Mouse (Mus musculus): ENCODE results near the gene Rbfox1. TPM values are rescaled to one million over a fixed set of nuclear protein-coding genes. Genes with fewer than 3 reads are reported as not detected.

Gene Rbfox1
- total and polyA plus RNA-seq, 3 experiments, result not detected

- DNase-seq (ENCODE audit: low read depth, low spot score), result no peak
- Histone ChIP-seq H3K9ac (ENCODE audit: control insufficient read depth, low read depth, low read length, poor library complexity, severe bottlenecking) (no peak overlapping the region), H3K4me3 (ENCODE audit: control insufficient read depth in 1 of 2, insufficient read depth in 1 of 2, low read depth in 2 of 2, low read length in 2 of 2) (no peak overlapping the region), H3K4me1 (ENCODE audit: control insufficient read depth in 1 of 2, insufficient read depth in 2 of 2, low read length in 2 of 2) (no peaks in the 10 kb centered on the region), H3K27me3 (ENCODE audit: control insufficient read depth in 1 of 2, insufficient read depth in 2 of 2, low read length in 2 of 2) (no peaks in the 10 kb centered on the region), H3K79me2 (ENCODE audit: control insufficient read depth, insufficient read depth, low read length, poor library complexity) (no peaks in the 10 kb centered on the region), H3K36me3 (ENCODE audit: control insufficient read depth in 1 of 2, insufficient read depth in 2 of 2, low read length in 2 of 2) (no peaks in the 10 kb centered on the region), H3K9me3 (replicated peaks; ENCODE audit: insufficient read depth, low read length) (no peaks in the 10 kb centered on the region), H3K27ac (ENCODE audit: control insufficient read depth, low read depth, low read length) (no peak overlapping the region)
- no peak for TF ChIP-seq MYB (IDR thresholded peaks at IDR 0.05; ENCODE audit: low read depth, low read length)
- no peak for TF ChIP-seq JUND (IDR thresholded peaks at IDR 0.05; ENCODE audit: low read depth, low read length)
- no peak for TF ChIP-seq MAZ (IDR thresholded peaks at IDR 0.05; ENCODE audit: low read depth, low read length)
- no peak for TF ChIP-seq ELF1 (IDR thresholded peaks at IDR 0.05; ENCODE audit: low read depth, low read length)
- no peak for TF ChIP-seq MXI1 (IDR thresholded peaks at IDR 0.05; ENCODE audit: low read depth, low read length)
- TF ChIP-seq NRF1 (IDR thresholded peaks at IDR 0.05; ENCODE audit: insufficient read depth, low read depth, low read length, poor library complexity, severe bottlenecking), result no peak
- no peak for TF ChIP-seq GATA1 (IDR thresholded peaks at IDR 0.05; ENCODE audit: low read depth, low read length)
- TF ChIP-seq MAX (IDR thresholded peaks at IDR 0.05; ENCODE audit: low read length), result no peak
- no peak for TF ChIP-seq ZKSCAN1 (IDR thresholded peaks at IDR 0.05; ENCODE audit: low read depth, low read length)
- TF ChIP-seq RAD21 (IDR thresholded peaks at IDR 0.05; ENCODE audit: low read depth, low read length), result no peak
- no peak for TF ChIP-seq TBP (IDR thresholded peaks at IDR 0.05; ENCODE audit: low read depth, low read length)
- TF ChIP-seq RCOR1 (IDR thresholded peaks at IDR 0.05; ENCODE audit: low read depth, low read length), result no peak
Observed at GRCm38 (mm10) chr16:7282257-7282656, 1397.1 kb downstream of the Rbfox1 start.

GRCm38 (mm10) chr16:7292985-7293805 is 1408.0 kb downstream of the Rbfox1 start:
- no peak for TF ChIP-seq ZNF384 (IDR thresholded peaks at IDR 0.05; ENCODE audit: low read depth, low read length)
- TF ChIP-seq TBP (IDR thresholded peaks at IDR 0.05; ENCODE audit: low read depth, low read length), result no peak
- TF ChIP-seq NRF1 (IDR thresholded peaks at IDR 0.05; ENCODE audit: insufficient read depth, low read depth, low read length, poor library complexity, severe bottlenecking), result no peak
- no peak for TF ChIP-seq UBTF (IDR thresholded peaks at IDR 0.05; ENCODE audit: borderline replicate concordance, insufficient read depth, low read depth, low read length)
- no peak for TF ChIP-seq EP300 (IDR thresholded peaks at IDR 0.05; ENCODE audit: low read depth in 1 of 2, low read length in 2 of 2)
- TF ChIP-seq ETS1 (IDR thresholded peaks at IDR 0.05; ENCODE audit: low read depth, low read length), result no peak
- TF ChIP-seq MYB (IDR thresholded peaks at IDR 0.05; ENCODE audit: low read depth, low read length), result no peak
- no peak for TF ChIP-seq ELF1 (IDR thresholded peaks at IDR 0.05; ENCODE audit: low read depth, low read length)
- TF ChIP-seq CTCF (IDR thresholded peaks at IDR 0.05 in 2 of 3, conservative IDR thresholded peaks at IDR 0.05 in 1 of 3; ENCODE audit: control insufficient read depth in 1 of 3, insufficient read depth in 1 of 3, low read depth in 2 of 3, low read length in 3 of 3, poor library complexity in 1 of 3, severe bottlenecking in 1 of 3), result no peak
- no peak for TF ChIP-seq RCOR1 (IDR thresholded peaks at IDR 0.05; ENCODE audit: low read depth, low read length)
- TF ChIP-seq MAFK (IDR thresholded peaks at IDR 0.05; ENCODE audit: borderline replicate concordance, low read depth, low read length), result no peak
- no peak for TF ChIP-seq SMC3 (IDR thresholded peaks at IDR 0.05; ENCODE audit: low read depth, low read length)
- TF ChIP-seq MXI1 (IDR thresholded peaks at IDR 0.05; ENCODE audit: low read depth, low read length), result no peak
- no peak for TF ChIP-seq HCFC1 (IDR thresholded peaks at IDR 0.05; ENCODE audit: low read depth, low read length)
- TF ChIP-seq ZKSCAN1 (IDR thresholded peaks at IDR 0.05; ENCODE audit: low read depth, low read length), result no peak
- TF ChIP-seq TAL1 (IDR thresholded peaks at IDR 0.05; ENCODE audit: low read length), result no peak
- no peak for TF ChIP-seq NELFE (IDR thresholded peaks at IDR 0.05; ENCODE audit: low read depth, low read length)
- Histone ChIP-seq H3K27me3 (ENCODE audit: control insufficient read depth in 1 of 2, insufficient read depth in 2 of 2, low read length in 2 of 2) (no peaks in the 10 kb centered on the region), H3K4me3 (ENCODE audit: control insufficient read depth in 1 of 2, insufficient read depth in 1 of 2, low read depth in 2 of 2, low read length in 2 of 2) (no peak overlapping the region), H3K79me2 (ENCODE audit: control insufficient read depth, insufficient read depth, low read length, poor library complexity) (no peaks in the 10 kb centered on the region), H3K36me3 (ENCODE audit: control insufficient read depth in 1 of 2, insufficient read depth in 2 of 2, low read length in 2 of 2) (no peaks in the 10 kb centered on the region), H3K27ac (ENCODE audit: control insufficient read depth, low read depth, low read length) (no peak overlapping the region), H3K9ac (ENCODE audit: control insufficient read depth, low read depth, low read length, poor library complexity, severe bottlenecking) (no peak overlapping the region), H3K9me3 (replicated peaks; ENCODE audit: insufficient read depth, low read length) (no peaks in the 10 kb centered on the region), H3K4me1 (ENCODE audit: control insufficient read depth in 1 of 2, insufficient read depth in 2 of 2, low read length in 2 of 2) (no peaks in the 10 kb centered on the region)
- no peak for DNase-seq (ENCODE audit: low read depth, low spot score)
